Comparison of ENCODE assay signal across 15 mouse cellular contexts in genomic region chr7:132031940-132032531, GRCm38 (mm10).
DNase-seq lines count a peak whose midpoint lies in the region; TF ChIP-seq lines count a peak whose summit lies in the region.
"Had no signal": no experiment of that assay in that cellular context is flagged by ENCODE, and none has a peak within 500 bp of the region (broad histone marks: within the 10 kb centered on the region; RNA-seq: fewer than 3 reads in every experiment).

No protein-coding gene starts in this region.

- no peak for TF ChIP-seq CTCF in brain, embryonic 14.5 days (IDR thresholded peaks at IDR 0.05; ENCODE audit: borderline replicate concordance, extremely low read depth, insufficient read depth, insufficient read length)

- DNase-seq in frontal cortex, adult 2 months (ENCODE audit: extremely low spot score in 1 of 2, low spot score in 1 of 2) = peak; percentile 20 to 45
- DNase-seq in frontal cortex, postnatal 14 days (ENCODE audit: low spot score in 2 of 2) = no peak
- DNase-seq in layer of hippocampus, adult 9-11 months = peak; percentile 43
- DNase-seq in layer of hippocampus, postnatal 25 days (ENCODE audit: extremely low spot score in 1 of 2, low spot score in 1 of 2) = no peak
- DNase-seq in brain, embryonic 14.5 days (ENCODE audit: low read depth) = peak; percentile 71
- peak; percentile 20 to 47 for DNase-seq in left cerebral cortex, adult 9 months (ENCODE audit: low spot score in 2 of 2)
- DNase-seq in ovary, postnatal 10 days (ENCODE audit: low spot score) = no peak
- DNase-seq in natural killer cell, adult 2 months (ENCODE audit: low spot score in 2 of 2) = no peak
- DNase-seq: adrenal gland, postnatal 36 days; cerebellum, adult 9-11 months; gastrocnemius, postnatal 36 days; heart, postnatal 14 days; kidney, adult 9 months; kidney, postnatal 4 days; thymus, postnatal 4 days had no signal

- TF ChIP-seq POLR2A in brain, embryonic 14.5 days (IDR thresholded peaks at IDR 0.05; ENCODE audit: borderline replicate concordance, extremely low read depth, insufficient read depth, insufficient read length, poor library complexity, severe bottlenecking) = no peak

Comparison
In these comparisons a context has a peak if more than half of its experiments do, and no peak if none do; other contexts are left out.
1. DNase-seq: peak in frontal cortex, adult 2 months (2 of 2), layer of hippocampus, adult 9-11 months (single experiment), brain, embryonic 14.5 days (single experiment) and left cerebral cortex, adult 9 months (2 of 2); none in frontal cortex, postnatal 14 days (0 of 2), layer of hippocampus, postnatal 25 days (0 of 2), ovary, postnatal 10 days (single experiment) and natural killer cell, adult 2 months (0 of 2).